Mouse (Mus musculus): ENCODE results near the gene Trmt61a.
A peak's percentile ranks its signal among the peaks of the same experiment; 100 is the strongest.

The Trmt61a gene

GRCm38 (mm10) chr12:111672581-111672980 lies 5.3 kb upstream of the Trmt61a start:
- DNase-seq = peak in 1 of 2 experiments; percentile 74

- no peak for DNase-seq
Measured at GRCm38 (mm10) chr12:111674850-111675486, 2.9 kb upstream of the Trmt61a start.

GRCm38 (mm10) chr12:111675797-111676580 lies 1.9 kb upstream of the Trmt61a start:
- DNase-seq = no peak

GRCm38 (mm10) chr12:111677421-111677820 lies 484 bp upstream of the Trmt61a start:
- DNase-seq = peak; percentile 50 to 63

GRCm38 (mm10) chr12:111678670-111678933 lies 697 bp downstream of the Trmt61a start:
- DNase-seq = no peak

- no peak for DNase-seq
Measured at GRCm38 (mm10) chr12:111678997-111679396, 1.1 kb downstream of the Trmt61a start.

GRCm38 (mm10) chr12:111680661-111681060 lies 2.8 kb downstream of the Trmt61a start:
- no peak for DNase-seq

GRCm38 (mm10) chr12:111681305-111681704 lies 3.4 kb downstream of the Trmt61a start:
- DNase-seq = peak in 1 of 2 experiments; percentile 67

- no peak for DNase-seq
Measured at GRCm38 (mm10) chr12:111682003-111682402, 4.1 kb downstream of the Trmt61a start.

GRCm38 (mm10) chr12:111682806-111683205 lies 4.9 kb downstream of the Trmt61a start:
- DNase-seq = no peak

GRCm38 (mm10) chr12:111686390-111686789 lies 8.5 kb downstream of the Trmt61a start:
- no peak for DNase-seq

GRCm38 (mm10) chr12:111687350-111688068 lies 9.6 kb downstream of the Trmt61a start:
- DNase-seq = peak; percentile 79 to 87

GRCm38 (mm10) chr12:111688069-111688428 lies 10.1 kb downstream of the Trmt61a start:
- peak; percentile 52 to 81 for DNase-seq

- DNase-seq = peak in 1 of 2 experiments; percentile 53
Measured at GRCm38 (mm10) chr12:111689426-111689825, 11.5 kb downstream of the Trmt61a start.

GRCm38 (mm10) chr12:111691346-111691872 lies 13.5 kb downstream of the Trmt61a start:
- DNase-seq = peak in 1 of 2 experiments; percentile 57

- DNase-seq = no peak
Measured at GRCm38 (mm10) chr12:111692899-111693298, 15.0 kb downstream of the Trmt61a start.

GRCm38 (mm10) chr12:111693341-111694270 lies 15.7 kb downstream of the Trmt61a start:
- peak; percentile 58 to 64 for DNase-seq

- peak in 1 of 2 experiments; percentile 39 for DNase-seq
Measured at GRCm38 (mm10) chr12:111694271-111694781, 16.4 kb downstream of the Trmt61a start.

- peak in 1 of 2 experiments; percentile 58 for DNase-seq
Measured at GRCm38 (mm10) chr12:111694880-111695804, 17.2 kb downstream of the Trmt61a start.

- peak; percentile 89 to 92 for DNase-seq
Measured at GRCm38 (mm10) chr12:111696239-111696638, 18.3 kb downstream of the Trmt61a start.

- DNase-seq = no peak
Measured at GRCm38 (mm10) chr12:111697708-111698107, 19.8 kb downstream of the Trmt61a start.

Measured in cerebellum, postnatal 14 days (tissue).